Mouse (Mus musculus): ENCODE data around the gene Kpnb1. TPM values are rescaled to one million over a fixed set of nuclear protein-coding genes. Genes with fewer than 3 reads are reported as not detected.

The Kpnb1 gene
- total and polyA plus RNA-seq, 3 experiments: 22.1 to 80.8 (median 71.7) TPM

DNA sequence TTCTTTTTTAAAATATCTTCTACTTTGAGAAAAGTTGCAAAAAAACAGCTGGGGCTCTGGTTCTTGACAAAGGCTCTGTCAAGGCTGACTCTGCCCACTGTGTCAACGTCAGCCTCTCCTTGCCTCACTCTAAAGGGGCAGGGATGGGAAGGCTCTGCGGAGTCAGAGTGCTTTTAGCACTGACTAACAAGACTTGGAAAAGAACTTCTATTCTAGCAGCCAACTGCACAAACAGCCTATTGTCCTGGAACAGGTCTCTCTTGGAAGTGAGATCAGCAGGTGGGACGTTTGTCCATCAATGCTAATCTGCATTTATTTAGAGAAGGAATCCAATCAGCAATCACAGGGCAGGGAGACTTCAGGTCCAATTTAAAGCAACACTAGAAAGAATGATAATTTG lies 35.8 kb upstream of the Kpnb1 start:
- 63% methylated on average over 3 of the region's 3 CpGs for WGBS
- H3K79me2 ChIP-seq (replicated peaks; ENCODE audit: control insufficient read depth, insufficient read depth, low read length): no peaks in the 10 kb centered on the region
- no peak overlapping the region for H3K4me3 ChIP-seq
- peaks cover 7% of the 10 kb centered on the region for H3K36me3 ChIP-seq (ENCODE audit: control insufficient read depth, insufficient read depth, low read length)
- no peak for TF ChIP-seq POLR2A (IDR thresholded peaks at IDR 0.05; ENCODE audit: insufficient read depth, low read depth, low read length)
- TF ChIP-seq CTCF (IDR thresholded peaks at IDR 0.05): no peak
- TF ChIP-seq EP300 (IDR thresholded peaks at IDR 0.05; ENCODE audit: insufficient read depth, low read depth, low read length): no peak
- no peak for DNase-seq
- H3K27ac ChIP-seq: no peak overlapping the region
- intact Hi-C loops (cut with DNase I): no loop called here
- H3K27me3 ChIP-seq (ENCODE audit: control insufficient read depth, insufficient read depth, low read length): no peaks in the 10 kb centered on the region
- H3K4me1 ChIP-seq (ENCODE audit: control insufficient read depth, insufficient read depth, low read length): no peaks in the 10 kb centered on the region
- no peak overlapping the region for H3K9ac ChIP-seq (ENCODE audit: low read depth, low read length)

DNA sequence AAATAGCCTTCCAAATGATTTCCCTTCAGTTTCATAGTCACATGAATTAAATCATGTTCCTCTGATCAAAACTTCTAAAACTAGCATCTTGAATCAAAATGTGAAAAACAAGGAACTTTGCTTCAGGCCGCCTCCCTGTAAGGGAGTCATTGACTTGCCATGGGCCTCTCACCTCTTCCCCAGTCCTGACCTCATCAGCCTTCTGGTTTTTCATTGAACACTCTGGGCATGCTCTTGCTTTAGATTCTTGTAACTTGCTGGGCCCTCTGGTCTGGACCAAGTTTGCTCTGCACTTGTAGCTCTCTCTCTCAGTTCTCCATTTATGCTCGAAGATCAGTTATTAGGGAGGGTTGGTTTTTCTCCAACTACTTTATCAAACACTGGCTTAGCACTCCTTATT lies 33.9 kb upstream of the Kpnb1 start:
- Histone ChIP-seq H3K36me3 (ENCODE audit: control insufficient read depth, insufficient read depth, low read length) (peaks cover 5% of the 10 kb centered on the region), H3K9ac (ENCODE audit: low read depth, low read length) (no peak overlapping the region), H3K27ac (no peak overlapping the region), H3K79me2 (replicated peaks; ENCODE audit: control insufficient read depth, insufficient read depth, low read length) (no peaks in the 10 kb centered on the region), H3K4me3 (no peak overlapping the region), H3K27me3 (ENCODE audit: control insufficient read depth, insufficient read depth, low read length) (no peaks in the 10 kb centered on the region), H3K4me1 (ENCODE audit: control insufficient read depth, insufficient read depth, low read length) (no peaks in the 10 kb centered on the region)
- intact Hi-C loops (cut with DNase I): no loop called here
- 91% methylated on average over 2 of the region's 2 CpGs for WGBS
- no peak for DNase-seq
- TF ChIP-seq POLR2A (IDR thresholded peaks at IDR 0.05; ENCODE audit: insufficient read depth, low read depth, low read length): no peak
- no peak for TF ChIP-seq CTCF (IDR thresholded peaks at IDR 0.05)
- no peak for TF ChIP-seq EP300 (IDR thresholded peaks at IDR 0.05; ENCODE audit: insufficient read depth, low read depth, low read length)

GRCm38 (mm10) chr11:97220211-97220610 lies 32.5 kb upstream of the Kpnb1 start:
- no peak overlapping the region for H3K27ac ChIP-seq
- peaks cover 7% of the 10 kb centered on the region for H3K36me3 ChIP-seq (ENCODE audit: control insufficient read depth, insufficient read depth, low read length)
- TF ChIP-seq CTCF (IDR thresholded peaks at IDR 0.05) (no peak), POLR2A (IDR thresholded peaks at IDR 0.05; ENCODE audit: insufficient read depth, low read depth, low read length) (no peak), EP300 (IDR thresholded peaks at IDR 0.05; ENCODE audit: insufficient read depth, low read depth, low read length) (no peak)

DNA sequence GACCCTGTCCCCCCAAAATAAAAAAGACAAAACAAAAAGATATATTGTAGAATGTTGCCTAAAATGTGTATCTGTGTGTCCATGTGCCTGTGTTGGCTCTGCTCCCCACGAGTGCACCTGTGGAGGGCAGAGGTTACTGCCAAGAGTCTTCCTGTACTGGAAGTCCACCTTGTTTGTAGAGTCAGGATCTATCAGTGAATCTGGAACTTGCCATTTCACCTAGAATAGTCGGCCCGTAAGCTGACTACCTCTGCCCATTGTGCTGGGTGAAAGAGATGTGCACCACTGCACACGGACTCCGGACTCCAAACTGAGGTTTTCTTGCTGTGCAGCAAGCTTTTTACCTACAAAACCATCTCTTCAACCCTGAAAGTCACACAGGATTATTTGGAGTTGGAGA lies 26.7 kb upstream of the Kpnb1 start:
- H3K27ac ChIP-seq: no peak overlapping the region
- no peak for DNase-seq
- no peaks in the 10 kb centered on the region for H3K4me1 ChIP-seq (ENCODE audit: control insufficient read depth, insufficient read depth, low read length)
- H3K4me3 ChIP-seq: no peak overlapping the region
- H3K27me3 ChIP-seq (ENCODE audit: control insufficient read depth, insufficient read depth, low read length): no peaks in the 10 kb centered on the region
- no peak overlapping the region for H3K9ac ChIP-seq (ENCODE audit: low read depth, low read length)
- WGBS: 94% methylated on average over 5 of the region's 5 CpGs
- H3K79me2 ChIP-seq (replicated peaks; ENCODE audit: control insufficient read depth, insufficient read depth, low read length): no peaks in the 10 kb centered on the region
- H3K36me3 ChIP-seq (ENCODE audit: control insufficient read depth, insufficient read depth, low read length): peaks cover 2% of the 10 kb centered on the region
- no peak for TF ChIP-seq EP300 (IDR thresholded peaks at IDR 0.05; ENCODE audit: insufficient read depth, low read depth, low read length)
- no peak for TF ChIP-seq CTCF (IDR thresholded peaks at IDR 0.05)
- no peak for TF ChIP-seq POLR2A (IDR thresholded peaks at IDR 0.05; ENCODE audit: insufficient read depth, low read depth, low read length)
- intact Hi-C loops (cut with DNase I): no loop called here

More at GRCm38 (mm10) chr11:97220211-97220610, 32.5 kb upstream of the Kpnb1 start:
- Histone ChIP-seq H3K4me3 (no peak overlapping the region), H3K4me1 (ENCODE audit: control insufficient read depth, insufficient read depth, low read length) (no peaks in the 10 kb centered on the region), H3K27me3 (ENCODE audit: control insufficient read depth, insufficient read depth, low read length) (no peaks in the 10 kb centered on the region), H3K9ac (ENCODE audit: low read depth, low read length) (no peak overlapping the region), H3K79me2 (replicated peaks; ENCODE audit: control insufficient read depth, insufficient read depth, low read length) (no peaks in the 10 kb centered on the region)
- DNase-seq: no peak
- intact Hi-C loops (cut with DNase I): no loop called here
- 78% methylated on average over 3 of the region's 3 CpGs for WGBS

GRCm38 (mm10) chr11:97210728-97211400 lies 23.2 kb upstream of the Kpnb1 start:
- intact Hi-C loops (cut with DNase I): no loop called here
- 92% methylated on average over 9 of the region's 9 CpGs for WGBS
- DNase-seq: no peak
- no peaks in the 10 kb centered on the region for H3K27me3 ChIP-seq (ENCODE audit: control insufficient read depth, insufficient read depth, low read length)
- H3K27ac ChIP-seq: no peak overlapping the region
- H3K4me3 ChIP-seq: no peak overlapping the region
- no peak for TF ChIP-seq POLR2A (IDR thresholded peaks at IDR 0.05; ENCODE audit: insufficient read depth, low read depth, low read length)
- TF ChIP-seq EP300 (IDR thresholded peaks at IDR 0.05; ENCODE audit: insufficient read depth, low read depth, low read length): no peak
- TF ChIP-seq CTCF (IDR thresholded peaks at IDR 0.05): no peak
- H3K9ac ChIP-seq (ENCODE audit: low read depth, low read length): no peak overlapping the region
- peaks cover 2% of the 10 kb centered on the region; the same call in 1 of the 2 replicates for H3K36me3 ChIP-seq (ENCODE audit: control insufficient read depth, insufficient read depth, low read length)
- H3K4me1 ChIP-seq (ENCODE audit: control insufficient read depth, insufficient read depth, low read length): no peaks in the 10 kb centered on the region
- no peaks in the 10 kb centered on the region for H3K79me2 ChIP-seq (replicated peaks; ENCODE audit: control insufficient read depth, insufficient read depth, low read length)

- intact Hi-C loops (cut with DNase I): no loop called here
- H3K27ac ChIP-seq: no peak overlapping the region
- no peak for TF ChIP-seq POLR2A (IDR thresholded peaks at IDR 0.05; ENCODE audit: insufficient read depth, low read depth, low read length)
- TF ChIP-seq CTCF (IDR thresholded peaks at IDR 0.05): no peak
- no peak for TF ChIP-seq EP300 (IDR thresholded peaks at IDR 0.05; ENCODE audit: insufficient read depth, low read depth, low read length)
- H3K4me3 ChIP-seq: no peak overlapping the region
- no peaks in the 10 kb centered on the region for H3K4me1 ChIP-seq (ENCODE audit: control insufficient read depth, insufficient read depth, low read length)
- no peaks in the 10 kb centered on the region for H3K36me3 ChIP-seq (ENCODE audit: control insufficient read depth, insufficient read depth, low read length)
- peak in 1 of 2 experiments; percentile 28 for DNase-seq
- WGBS: 49% methylated on average over 8 of the region's 8 CpGs
- H3K79me2 ChIP-seq (replicated peaks; ENCODE audit: control insufficient read depth, insufficient read depth, low read length): no peaks in the 10 kb centered on the region
- H3K9ac ChIP-seq (ENCODE audit: low read depth, low read length): no peak overlapping the region
- H3K27me3 ChIP-seq (ENCODE audit: control insufficient read depth, insufficient read depth, low read length): no peaks in the 10 kb centered on the region
Measured at GRCm38 (mm10) chr11:97207011-97207422, 19.3 kb upstream of the Kpnb1 start.
